Mouse (Mus musculus) MEL (cell line): ENCODE data around the gene Cav2. TPM values are rescaled to one million over a fixed set of nuclear protein-coding genes. Genes with fewer than 3 reads are reported as not detected.

ENCODE experiments used
- DNase-seq: peaks from one replicate; pipeline ENCODE4 v3.0.0; 2011; ENCODE audit warnings: low read depth, low spot score
- H3K27ac ChIP-seq: 2 replicates; pipeline ENCODE4 v1.5.1; 2012; ENCODE audit warnings: low read depth, mild to moderate bottlenecking, control low read depth, low read length, moderate library complexity; ENCODE audit not compliant: control insufficient read depth
- H3K27me3 ChIP-seq, 2 experiments: fragments of 150-350 bp in 1 of 2; sonication (generic) in 1 of 2; 2 replicates each; pipeline ENCODE4 v1.6.1; 2012; ENCODE audit warnings: low read length in 2 of 2, mild to moderate bottlenecking in 2 of 2, improper control_type of control experiment in 1 of 2, moderate library complexity in 1 of 2; ENCODE audit not compliant: insufficient read depth in 2 of 2, control insufficient read depth in 1 of 2
- H3K36me3 ChIP-seq, 2 experiments: 2 replicates each; pipeline ENCODE4 v1.6.1; 2012 to 2014; ENCODE audit warnings: low read length in 2 of 2, improper control_type of control experiment in 1 of 2, inconsistent platforms in 1 of 2, mild to moderate bottlenecking in 1 of 2; ENCODE audit not compliant: insufficient read depth in 2 of 2, control insufficient read depth in 1 of 2
- H3K4me1 ChIP-seq, 2 experiments: fragments of 150-350 bp in 1 of 2; sonication (generic) in 1 of 2; 2 replicates each; pipeline ENCODE4 v1.6.1; 2012; ENCODE audit warnings: low read length in 2 of 2, improper control_type of control experiment in 1 of 2, mild to moderate bottlenecking in 1 of 2; ENCODE audit not compliant: insufficient read depth in 2 of 2, control insufficient read depth in 1 of 2
- H3K4me3 ChIP-seq, 2 experiments: fragments of 150-350 bp in 1 of 2; sonication (generic) in 1 of 2; 2 replicates each; pipeline ENCODE4 v1.5.1; 2012; ENCODE audit warnings: low read depth in 2 of 2, low read length in 2 of 2, mild to moderate bottlenecking in 2 of 2, moderate library complexity in 2 of 2, control low read depth in 1 of 2, improper control_type of control experiment in 1 of 2; ENCODE audit not compliant: control insufficient read depth in 1 of 2, insufficient read depth in 1 of 2
- H3K79me2 ChIP-seq: 2 replicates; pipeline ENCODE4 v1.6.1; 2012; ENCODE audit warnings: mild to moderate bottlenecking, low read length, moderate library complexity; ENCODE audit not compliant: control insufficient read depth, poor library complexity, insufficient read depth
- H3K9ac ChIP-seq: 2 replicates; pipeline ENCODE4 v1.6.1; 2012; ENCODE audit warnings: low read depth, mild to moderate bottlenecking, control low read depth, low read length, moderate library complexity; ENCODE audit not compliant: control insufficient read depth, poor library complexity, severe bottlenecking
- H3K9me3 ChIP-seq: fragments of 150-350 bp; sonication (generic); replicated peaks from 2 replicates; pipeline ENCODE4 v1.6.1; 2012; ENCODE audit warnings: mild to moderate bottlenecking, low read length, improper control_type of control experiment, moderate library complexity; ENCODE audit not compliant: insufficient read depth
- CTCF ChIP-seq, 3 experiments: IDR thresholded peaks in 2 of 3; conservative IDR thresholded peaks in 1 of 3; 2 replicates each; pipeline ENCODE4 v1.5.1; 2011 to 2012; ENCODE audit warnings: low read length in 3 of 3, low read depth in 2 of 3, mild to moderate bottlenecking in 2 of 3, improper control_type of control experiment in 1 of 3, inconsistent platforms in 1 of 3, mixed read lengths in 1 of 3, moderate library complexity in 1 of 3; ENCODE audit not compliant: control insufficient read depth in 1 of 3, insufficient read depth in 1 of 3, poor library complexity in 1 of 3, severe bottlenecking in 1 of 3
- E2F4 ChIP-seq: IDR thresholded peaks from 2 replicates; pipeline ENCODE4 v1.6.1; 2011; ENCODE audit warnings: low read depth, low read length, improper control_type of control experiment, borderline replicate concordance
- ELF1 ChIP-seq: IDR thresholded peaks from 2 replicates; pipeline ENCODE4 v1.6.1; 2014; ENCODE audit warnings: low read depth, mild to moderate bottlenecking, inconsistent platforms, low read length, improper control_type of control experiment, moderate library complexity
- GABPA ChIP-seq: IDR thresholded peaks from 2 replicates; pipeline ENCODE4 v1.6.1; 2012; ENCODE audit warnings: low read depth, mild to moderate bottlenecking, inconsistent platforms, low read length, improper control_type of control experiment, moderate library complexity
- JUND ChIP-seq: IDR thresholded peaks from 2 replicates; pipeline ENCODE4 v1.6.1; 2011; ENCODE audit warnings: low read depth, mild to moderate bottlenecking, improper control_type of control experiment, low read length
- MXI1 ChIP-seq: IDR thresholded peaks from 2 replicates; pipeline ENCODE4 v1.6.1; 2011; ENCODE audit warnings: mild to moderate bottlenecking, low read depth, low read length, improper control_type of control experiment
- MYB ChIP-seq: IDR thresholded peaks from 2 replicates; pipeline ENCODE4 v1.6.1; 2011; ENCODE audit warnings: mild to moderate bottlenecking, low read depth, low read length, improper control_type of control experiment
- MYC ChIP-seq: IDR thresholded peaks from 2 replicates; pipeline ENCODE4 v1.6.1; 2011; ENCODE audit warnings: low read depth, mild to moderate bottlenecking, low read length, improper control_type of control experiment, moderate library complexity
- NRF1 ChIP-seq: IDR thresholded peaks from 2 replicates; pipeline ENCODE4 v1.6.1; 2014; ENCODE audit warnings: low read depth, mild to moderate bottlenecking, inconsistent platforms, low read length, improper control_type of control experiment, moderate library complexity; ENCODE audit not compliant: poor library complexity, insufficient read depth, severe bottlenecking
- POLR2A ChIP-seq, 2 experiments: IDR thresholded peaks; 2 replicates each; pipeline ENCODE4 v1.6.1; 2011 to 2012; ENCODE audit warnings: low read length in 2 of 2, mild to moderate bottlenecking in 2 of 2, control low read depth in 1 of 2, improper control_type of control experiment in 1 of 2, low read depth in 1 of 2, moderate library complexity in 1 of 2; ENCODE audit not compliant: control insufficient read depth in 1 of 2, insufficient read depth in 1 of 2, poor library complexity in 1 of 2
- POLR2AphosphoS2 ChIP-seq: IDR thresholded peaks from 2 replicates; pipeline ENCODE4 v1.6.1; 2011; ENCODE audit warnings: low read length, improper control_type of control experiment
- TAL1 ChIP-seq: IDR thresholded peaks from 2 replicates; pipeline ENCODE4 v1.6.1; 2012; ENCODE audit warnings: mild to moderate bottlenecking, inconsistent platforms, low read length, moderate library complexity, mixed read lengths
- TBP ChIP-seq: IDR thresholded peaks from 2 replicates; pipeline ENCODE4 v1.8.0; 2011; ENCODE audit warnings: low read depth, low read length, improper control_type of control experiment
- TCF12 ChIP-seq: IDR thresholded peaks from 2 replicates; pipeline ENCODE4 v1.6.1; 2014; ENCODE audit warnings: low read depth, mild to moderate bottlenecking, inconsistent platforms, low read length, improper control_type of control experiment, moderate library complexity
- USF1 ChIP-seq: IDR thresholded peaks from 2 replicates; pipeline ENCODE4 v1.6.1; 2014; ENCODE audit warnings: low read depth, mild to moderate bottlenecking, inconsistent platforms, low read length, improper control_type of control experiment, moderate library complexity
- ZKSCAN1 ChIP-seq: IDR thresholded peaks from 2 replicates; pipeline ENCODE4 v1.6.1; 2012; ENCODE audit warnings: low read depth, mild to moderate bottlenecking, inconsistent platforms, low read length, improper control_type of control experiment, moderate library complexity
- ZNF384 ChIP-seq: IDR thresholded peaks from 2 replicates; pipeline ENCODE4 v1.6.1; 2012; ENCODE audit warnings: low read depth, mild to moderate bottlenecking, inconsistent platforms, low read length, improper control_type of control experiment
- polyA plus RNA-seq, 2 experiments: library from polyadenylated mRNA; stranded (reverse) in 1 of 2; unstranded in 1 of 2; fragments of >175 nt in 1 of 2; fragments of >200 nt in 1 of 2; gene quantifications; 2 replicates each; pipeline versions ENCODE4 v1.2.1 to v1.2.4; 2012; ENCODE audit warnings: low replicate concordance in 2 of 2, low read depth in 1 of 2; ENCODE audit not compliant: insufficient read length in 2 of 2, insufficient read depth in 1 of 2, missing spikeins in 1 of 2
- total RNA-seq: library from RNA; depleted of rRNA; stranded (reverse); fragments of 300-350 nt; gene quantifications from 2 replicates; pipeline ENCODE4 v1.2.3, GENCODE M21; 2012

Cav2 gene
- total and polyA plus RNA-seq, 3 experiments: not detected

GRCm38 (mm10) chr6:17241013-17241412 is 40.0 kb upstream of the Cav2 start:
- no peaks in the 10 kb centered on the region for H3K9me3 ChIP-seq
- no peaks in the 10 kb centered on the region for H3K36me3 ChIP-seq
- no peaks in the 10 kb centered on the region for H3K79me2 ChIP-seq
- no peak overlapping the region for H3K4me3 ChIP-seq
- no peak for DNase-seq
- no peaks in the 10 kb centered on the region for H3K4me1 ChIP-seq
- no peak overlapping the region for H3K27ac ChIP-seq
- no peaks in the 10 kb centered on the region for H3K27me3 ChIP-seq
- H3K9ac ChIP-seq: no peak overlapping the region
- TF ChIP-seq E2F4: no peak

GRCm38 (mm10) chr6:17246959-17247358 is 34.0 kb upstream of the Cav2 start:
- Histone ChIP-seq H3K27ac (no peak overlapping the region), H3K79me2 (no peaks in the 10 kb centered on the region), H3K36me3 (no peaks in the 10 kb centered on the region), H3K9me3 (no peaks in the 10 kb centered on the region), H3K27me3 (no peaks in the 10 kb centered on the region), H3K9ac (no peak overlapping the region), H3K4me1 (no peaks in the 10 kb centered on the region), H3K4me3 (no peak overlapping the region)
- DNase-seq: no peak
- TF ChIP-seq TCF12 (no peak), MXI1 (no peak), MYB (no peak), ZKSCAN1 (no peak), GABPA (no peak)

- no peak overlapping the region for H3K4me3 ChIP-seq
- no peaks in the 10 kb centered on the region for H3K4me1 ChIP-seq
- H3K9me3 ChIP-seq: no peaks in the 10 kb centered on the region
- no peaks in the 10 kb centered on the region for H3K79me2 ChIP-seq
- no peak overlapping the region for H3K9ac ChIP-seq
- H3K27ac ChIP-seq: no peak overlapping the region
- no peaks in the 10 kb centered on the region for H3K36me3 ChIP-seq
- TF ChIP-seq TBP (no peak), ZNF384 (no peak), MXI1 (no peak), MYB (no peak), POLR2A (IDR thresholded peaks at IDR 0.05; ENCODE audit: control insufficient read depth in 1 of 2, insufficient read depth in 1 of 2, low read depth in 1 of 2, low read length in 2 of 2, poor library complexity in 1 of 2) (no peak), USF1 (no peak), NRF1 (no peak), MYC (no peak), POLR2AphosphoS2 (no peak), ELF1 (no peak), CTCF (IDR thresholded peaks at IDR 0.05 in 2 of 3, conservative IDR thresholded peaks at IDR 0.05 in 1 of 3; ENCODE audit: control insufficient read depth in 1 of 3, insufficient read depth in 1 of 3, low read depth in 2 of 3, low read length in 3 of 3, poor library complexity in 1 of 3, severe bottlenecking in 1 of 3) (no peak), TAL1 (no peak), JUND (no peak)
- no peak for DNase-seq
- H3K27me3 ChIP-seq: no peaks in the 10 kb centered on the region
These were observed 33.3 kb upstream of the Cav2 start for GRCm38 (mm10) chr6:17247673-17248072.
